Mouse (Mus musculus) CH12.LX (cell line): ENCODE measurements at regions not wholly inside any gene's neighbourhood (a gene's known extent, or its start where the extent isn't known, plus 50 kb on each side); places are given as distances from the start of the nearest gene placed in this dataset.

Experiments
- DNase-seq: peaks from one replicate; pipeline ENCODE4 v3.0.0-alpha.2; 2013; ENCODE audit errors: extremely low read depth
- H3K27ac ChIP-seq: 2 replicates; pipeline ENCODE4 v1.5.1; 2012; ENCODE audit warnings: low read depth, mild to moderate bottlenecking, control low read depth, moderate library complexity; ENCODE audit not compliant: insufficient read depth
- H3K27me3 ChIP-seq: replicated peaks from 2 replicates; pipeline ENCODE3; 2012; ENCODE audit warnings: inconsistent platforms
- H3K36me3 ChIP-seq, 2 experiments: replicated peaks in 1 of 2; 2 replicates each; pipeline versions ENCODE3 to v1.6.1; 2012; ENCODE audit warnings: inconsistent platforms in 1 of 2, low read length in 1 of 2, mild to moderate bottlenecking in 1 of 2, mixed read lengths in 1 of 2, moderate library complexity in 1 of 2; ENCODE audit not compliant: control insufficient read depth in 1 of 2, insufficient read depth in 1 of 2
- H3K4me1 ChIP-seq, 2 experiments: 2 replicates each; pipeline ENCODE4 v1.6.1; 2012; ENCODE audit warnings: inconsistent platforms in 1 of 2, moderate library complexity in 1 of 2; ENCODE audit not compliant: insufficient read depth in 2 of 2, control insufficient read depth in 1 of 2
- H3K4me2 ChIP-seq: 2 replicates; pipeline ENCODE4 v1.6.1; 2012; ENCODE audit warnings: low read depth, mild to moderate bottlenecking, control low read depth; ENCODE audit not compliant: poor library complexity, insufficient read depth, severe bottlenecking
- H3K4me3 ChIP-seq, 3 experiments: fragments of 150-350 bp in 1 of 3; sonication (generic) in 1 of 3; replicated peaks in 1 of 3; 2 replicates each; pipeline versions ENCODE3 to v1.5.1; 2011 to 2012; ENCODE audit warnings: low read depth in 2 of 3, low read length in 2 of 3, mild to moderate bottlenecking in 2 of 3, moderate library complexity in 2 of 3, control low read depth in 1 of 3, improper control_type of control experiment in 1 of 3, inconsistent platforms in 1 of 3, mixed read lengths in 1 of 3; ENCODE audit not compliant: poor library complexity in 1 of 3
- H3K79me2 ChIP-seq: replicated peaks from 2 replicates; pipeline ENCODE4 v1.6.1; 2012; ENCODE audit warnings: mild to moderate bottlenecking, moderate library complexity; ENCODE audit not compliant: control insufficient read depth, poor library complexity, insufficient read depth, severe bottlenecking; ENCODE audit errors: extremely low read depth
- H3K9ac ChIP-seq: 2 replicates; pipeline ENCODE4 v1.6.1; 2012; ENCODE audit warnings: low read depth, mild to moderate bottlenecking, control low read depth, moderate library complexity; ENCODE audit not compliant: insufficient read depth
- H3K9me3 ChIP-seq: replicated peaks from 2 replicates; pipeline ENCODE3; 2012; ENCODE audit warnings: low read length, inconsistent platforms, mixed read lengths
- BHLHE40 ChIP-seq: IDR thresholded peaks from 2 replicates; pipeline ENCODE4 v1.6.1; 2011; ENCODE audit warnings: mild to moderate bottlenecking, low read depth, low read length, improper control_type of control experiment
- CHD1 ChIP-seq: IDR thresholded peaks from 2 replicates; pipeline ENCODE4 v1.6.1; 2012; ENCODE audit warnings: low read depth, low read length, improper control_type of control experiment, inconsistent platforms
- CHD2 ChIP-seq: IDR thresholded peaks from 2 replicates; pipeline ENCODE4 v1.6.1; 2011; ENCODE audit warnings: low read length, improper control_type of control experiment
- CTCF ChIP-seq, 2 experiments: IDR thresholded peaks in 1 of 2; conservative IDR thresholded peaks in 1 of 2; 2 replicates each; pipeline ENCODE4 v1.5.1; 2011 to 2012; ENCODE audit warnings: low read depth in 2 of 2, low read length in 2 of 2, improper control_type of control experiment in 1 of 2, inconsistent platforms in 1 of 2, mild to moderate bottlenecking in 1 of 2, moderate library complexity in 1 of 2
- E2F4 ChIP-seq: IDR thresholded peaks from 2 replicates; pipeline ENCODE4 v1.6.1; 2011; ENCODE audit warnings: low read depth, low read length, improper control_type of control experiment; ENCODE audit not compliant: insufficient replicate concordance
- ELF1 ChIP-seq: IDR thresholded peaks from 2 replicates; pipeline ENCODE4 v1.6.1; 2014; ENCODE audit warnings: low read depth, mild to moderate bottlenecking, inconsistent platforms, low read length, improper control_type of control experiment
- EP300 ChIP-seq: IDR thresholded peaks from 2 replicates; pipeline ENCODE4 v1.6.1; 2011; ENCODE audit warnings: low read length, improper control_type of control experiment
- ETS1 ChIP-seq: conservative IDR thresholded peaks from 2 replicates; pipeline ENCODE4 v1.6.1; 2012; ENCODE audit warnings: low read depth, mild to moderate bottlenecking, inconsistent platforms, low read length, improper control_type of control experiment, moderate library complexity
- JUN ChIP-seq: IDR thresholded peaks from 2 replicates; pipeline ENCODE4 v1.6.1; 2011; ENCODE audit warnings: low read depth, mild to moderate bottlenecking, low read length, improper control_type of control experiment, moderate library complexity; ENCODE audit not compliant: insufficient read depth
- JUND ChIP-seq: conservative IDR thresholded peaks from 2 replicates; pipeline ENCODE4 v1.6.1; 2011; ENCODE audit warnings: low read depth, low read length, improper control_type of control experiment
- KAT2A ChIP-seq: IDR thresholded peaks from 2 replicates; pipeline ENCODE4 v1.6.1; 2012; ENCODE audit warnings: low read length, improper control_type of control experiment, inconsistent platforms; ENCODE audit not compliant: insufficient replicate concordance
- MAFK ChIP-seq: IDR thresholded peaks from 2 replicates; pipeline ENCODE4 v1.6.1; 2011; ENCODE audit warnings: low read length, improper control_type of control experiment; ENCODE audit not compliant: insufficient replicate concordance
- MAZ ChIP-seq: IDR thresholded peaks from 2 replicates; pipeline ENCODE4 v1.6.1; 2012; ENCODE audit warnings: low read depth, mild to moderate bottlenecking, inconsistent platforms, low read length, improper control_type of control experiment, moderate library complexity
- MEF2A ChIP-seq: IDR thresholded peaks from 2 replicates; pipeline ENCODE4 v1.6.1; 2014; ENCODE audit warnings: low read depth, mild to moderate bottlenecking, inconsistent platforms, low read length, improper control_type of control experiment, borderline replicate concordance
- MXI1 ChIP-seq: IDR thresholded peaks from 2 replicates; pipeline ENCODE4 v1.6.1; 2011; ENCODE audit warnings: mild to moderate bottlenecking, low read depth, low read length, improper control_type of control experiment
- NELFE ChIP-seq: IDR thresholded peaks from 2 replicates; pipeline ENCODE4 v1.6.1; 2011; ENCODE audit warnings: low read depth, low read length, improper control_type of control experiment
- NRF1 ChIP-seq: IDR thresholded peaks from 2 replicates; pipeline ENCODE4 v1.6.1; 2014; ENCODE audit warnings: low read depth, mild to moderate bottlenecking, inconsistent platforms, low read length, improper control_type of control experiment, moderate library complexity
- PAX5 ChIP-seq: IDR thresholded peaks from 2 replicates; pipeline ENCODE4 v1.6.1; 2012; ENCODE audit warnings: low read length, inconsistent platforms, mixed read lengths
- POLR2AphosphoS2 ChIP-seq: IDR thresholded peaks from 2 replicates; pipeline ENCODE4 v1.6.1; 2011; ENCODE audit warnings: low read depth, low read length, improper control_type of control experiment
- RAD21 ChIP-seq: IDR thresholded peaks from 2 replicates; pipeline ENCODE4 v1.6.1; 2011; ENCODE audit warnings: low read depth, mild to moderate bottlenecking, low read length, improper control_type of control experiment, moderate library complexity
- RCOR1 ChIP-seq: conservative IDR thresholded peaks from 2 replicates; pipeline ENCODE4 v1.6.1; 2012; ENCODE audit warnings: low read depth, mild to moderate bottlenecking, inconsistent platforms, low read length, improper control_type of control experiment
- SIN3A ChIP-seq: IDR thresholded peaks from 2 replicates; pipeline ENCODE4 v1.6.1; 2012; ENCODE audit warnings: low read length, improper control_type of control experiment, inconsistent platforms
- SMC3 ChIP-seq: IDR thresholded peaks from 2 replicates; pipeline ENCODE4 v1.6.1; 2011; ENCODE audit warnings: low read depth, low read length, improper control_type of control experiment
- TBP ChIP-seq: conservative IDR thresholded peaks from 2 replicates; pipeline ENCODE4 v1.6.1; 2011; ENCODE audit warnings: low read depth, low read length, improper control_type of control experiment
- UBTF ChIP-seq: IDR thresholded peaks from 2 replicates; pipeline ENCODE4 v1.6.1; 2012; ENCODE audit warnings: low read depth, mild to moderate bottlenecking, inconsistent platforms, low read length, improper control_type of control experiment, moderate library complexity
- USF1 ChIP-seq: IDR thresholded peaks from 2 replicates; pipeline ENCODE4 v1.6.1; 2014; ENCODE audit warnings: low read depth, mild to moderate bottlenecking, inconsistent platforms, low read length, improper control_type of control experiment
- ZC3H11A ChIP-seq: IDR thresholded peaks from 2 replicates; pipeline ENCODE4 v1.6.1; 2012; ENCODE audit warnings: low read depth, mild to moderate bottlenecking, inconsistent platforms, low read length, improper control_type of control experiment
- ZMIZ1 ChIP-seq: IDR thresholded peaks from 2 replicates; pipeline ENCODE4 v1.6.1; 2012; ENCODE audit warnings: low read depth, mild to moderate bottlenecking, inconsistent platforms, low read length, improper control_type of control experiment
- dilution Hi-C: fragments of 300-500 bp; cut with MboI; formaldehyde crosslinking; loops from 2 replicates; pipeline ENCODE4 v1.14.3; 2020; ENCODE audit warnings: low sequenced_read_pairs; ENCODE audit not compliant: extremely low pct_unique_long_range_greater_than_20kb, extremely low pct_ligation_motif_present
- in situ Hi-C: fragments of 300-500 bp; cut with MboI; formaldehyde crosslinking; loops from 3 replicates; pipeline ENCODE4 v1.14.3; 2019; ENCODE audit warnings: low sequenced_read_pairs, low pct_ligation_motif_present, low pct_unique_long_range_greater_than_20kb, mixed read lengths

GRCm38 (mm10) chr2:137510671-137511235 is 394.3 kb upstream of the Jag1 start:
- no peak overlapping the region for H3K27ac ChIP-seq
- dilution Hi-C loops: no loop called here
- in situ Hi-C loops: no loop called here
- no peaks in the 10 kb centered on the region for H3K36me3 ChIP-seq
- H3K4me3 ChIP-seq: no peak overlapping the region
- H3K9me3 ChIP-seq: peaks cover 32% of the 10 kb centered on the region
- H3K9ac ChIP-seq: no peak overlapping the region
- H3K79me2 ChIP-seq: no peaks in the 10 kb centered on the region
- no peak overlapping the region for H3K4me2 ChIP-seq
- no peak for TF ChIP-seq ELF1
- no peak for TF ChIP-seq SMC3
- TF ChIP-seq ZC3H11A: no peak
- no peak for TF ChIP-seq RAD21
- no peak for TF ChIP-seq TBP
- TF ChIP-seq CHD2: no peak
- no peak for TF ChIP-seq RCOR1
- no peak for TF ChIP-seq CHD1
- TF ChIP-seq POLR2AphosphoS2: no peak
- no peak for TF ChIP-seq E2F4
- no peak for TF ChIP-seq MAZ
- TF ChIP-seq UBTF: no peak
- TF ChIP-seq CTCF (conservative IDR thresholded peaks at IDR 0.05 in 1 of 2, IDR thresholded peaks at IDR 0.05 in 1 of 2; ENCODE audit: low read depth in 2 of 2, low read length in 2 of 2): no peak
- TF ChIP-seq MAFK: no peak
- TF ChIP-seq NELFE: no peak
- no peak for TF ChIP-seq NRF1
- TF ChIP-seq USF1: no peak
- TF ChIP-seq BHLHE40: no peak
- TF ChIP-seq JUN: no peak
- no peaks in the 10 kb centered on the region for H3K4me1 ChIP-seq
- H3K27me3 ChIP-seq: no peaks in the 10 kb centered on the region
- no peak for DNase-seq

GRCm38 (mm10) chr2:137501236-137501635 is 384.8 kb upstream of the Jag1 start:
- no peak for TF ChIP-seq JUND
- no peak for TF ChIP-seq PAX5
- TF ChIP-seq TBP: no peak
- TF ChIP-seq KAT2A: no peak
- TF ChIP-seq MEF2A: no peak
- no peak for TF ChIP-seq RAD21
- no peak for TF ChIP-seq ELF1
- TF ChIP-seq SIN3A: no peak
- TF ChIP-seq RCOR1: no peak
- TF ChIP-seq E2F4: no peak
- TF ChIP-seq MXI1: no peak
- no peak for TF ChIP-seq JUN
- no peak for TF ChIP-seq POLR2AphosphoS2
- TF ChIP-seq ZMIZ1: no peak
- no peak for TF ChIP-seq NELFE
- no peak for TF ChIP-seq CTCF (conservative IDR thresholded peaks at IDR 0.05 in 1 of 2, IDR thresholded peaks at IDR 0.05 in 1 of 2; ENCODE audit: low read depth in 2 of 2, low read length in 2 of 2)
- TF ChIP-seq EP300: no peak
- no peak for TF ChIP-seq ETS1
- TF ChIP-seq NRF1: no peak
- no peak for TF ChIP-seq USF1
- no peak overlapping the region for H3K27ac ChIP-seq
- no peaks in the 10 kb centered on the region for H3K36me3 ChIP-seq
- DNase-seq: no peak
- no peaks in the 10 kb centered on the region for H3K4me1 ChIP-seq
- in situ Hi-C loops (no loop called here), dilution Hi-C loops (no loop called here)
- H3K9me3 ChIP-seq: peaks cover 25% of the 10 kb centered on the region
- no peak overlapping the region for H3K9ac ChIP-seq
- no peak overlapping the region for H3K4me2 ChIP-seq
- H3K27me3 ChIP-seq: no peaks in the 10 kb centered on the region
- no peaks in the 10 kb centered on the region for H3K79me2 ChIP-seq
- H3K4me3 ChIP-seq: no peak overlapping the region
